Mouse (Mus musculus) embryo, embryonic 11 days (tissue): ENCODE results near the gene Col5a1.
A peak's percentile ranks its signal among the peaks of the same experiment; 100 is the strongest.

Experiments
- DNase-seq: peaks from one replicate; pipeline ENCODE4 v3.0.0-alpha.2; 2015

Gene Col5a1

DNA sequence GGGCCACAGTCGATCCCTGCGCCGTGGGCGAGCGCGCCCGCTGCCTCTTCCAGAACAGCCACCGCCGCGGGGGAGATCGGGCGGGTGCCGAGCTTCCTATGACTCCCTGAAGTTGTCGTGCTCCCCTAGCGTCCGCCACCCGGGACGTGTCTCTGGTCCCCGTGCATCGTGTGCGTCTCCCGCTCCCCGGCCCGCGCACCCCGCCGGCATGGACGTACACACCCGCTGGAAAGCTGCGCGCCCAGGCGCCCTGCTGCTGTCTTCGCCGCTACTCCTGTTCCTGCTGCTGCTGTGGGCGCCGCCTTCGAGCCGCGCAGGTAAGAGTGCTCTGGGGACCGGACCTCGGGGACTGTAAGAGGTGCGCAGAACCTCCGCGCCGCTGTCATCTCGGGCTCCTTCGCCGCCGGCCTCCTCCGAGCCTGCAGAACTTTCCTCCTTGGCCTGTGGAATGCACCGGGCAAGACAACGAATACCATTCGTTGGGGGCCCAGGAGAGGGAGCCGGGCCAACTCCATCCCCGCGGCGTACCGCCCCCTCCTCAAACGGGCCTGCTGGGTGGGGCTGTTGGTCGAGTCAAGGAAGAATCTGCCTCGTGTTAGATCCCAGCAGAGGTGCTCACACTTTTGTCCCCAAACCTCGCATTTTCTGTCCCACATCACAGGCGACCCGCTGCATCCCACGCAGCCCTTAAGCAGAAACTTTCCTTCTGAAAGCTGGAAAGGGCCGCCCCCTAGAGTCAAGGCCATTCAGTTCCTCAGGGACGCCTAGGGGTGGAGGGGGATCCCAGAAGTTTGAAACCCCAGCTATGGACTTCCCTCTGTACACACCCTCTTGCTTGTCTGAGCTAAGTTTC, 609 bp downstream of the Col5a1 start:
- DNase-seq = peak; percentile 79

- peak; percentile 11 for DNase-seq
Measured at GRCm38 (mm10) chr2:27887461-27888264, 1.4 kb downstream of the Col5a1 start.

DNA sequence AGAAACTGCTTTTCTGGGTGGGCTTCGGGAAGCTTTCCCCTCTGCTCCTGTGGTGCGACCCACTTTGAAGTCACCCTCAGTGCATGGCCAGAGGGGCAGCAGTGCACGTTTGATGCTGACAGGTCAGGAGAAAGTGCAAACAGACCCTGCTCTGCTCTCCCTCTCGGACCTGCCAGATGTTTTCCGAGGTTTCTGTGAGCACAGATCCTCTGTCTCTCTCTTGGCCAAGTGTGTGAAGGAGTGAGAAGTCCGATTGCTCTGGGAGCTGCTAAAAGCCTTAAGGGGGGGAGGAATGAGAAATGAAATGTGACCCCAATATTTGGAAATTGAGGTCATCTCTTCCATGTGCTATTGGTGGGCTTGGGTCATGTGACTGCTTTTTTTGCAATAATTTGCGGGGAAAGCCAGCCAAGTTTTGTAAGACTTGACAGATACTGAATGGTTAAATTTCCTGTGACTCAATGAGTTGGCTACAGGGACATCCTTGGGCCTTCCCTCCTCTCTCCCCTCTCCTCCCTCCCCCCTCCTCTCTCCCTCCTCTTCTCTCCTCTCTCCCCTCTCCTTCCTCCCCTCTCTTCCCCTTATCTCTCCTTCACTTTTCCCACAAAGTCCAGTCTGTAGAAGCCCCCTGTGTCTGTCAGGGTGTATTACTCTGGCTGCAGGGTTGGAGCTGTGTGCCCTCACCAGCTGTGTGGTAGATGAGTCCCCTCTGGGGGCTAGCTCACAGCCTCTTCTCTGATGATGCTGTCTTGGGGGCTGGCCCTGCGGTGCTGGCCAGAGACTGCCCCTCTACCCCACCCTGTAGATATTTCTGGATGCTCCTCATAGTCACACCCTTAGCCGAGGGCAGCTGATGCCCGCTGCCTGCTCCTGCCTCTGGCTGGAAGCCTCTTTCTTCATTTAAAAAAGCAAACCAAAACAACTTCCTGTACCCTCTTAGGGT, 2.6 kb downstream of the Col5a1 start:
- peak; percentile 58 for DNase-seq

DNA sequence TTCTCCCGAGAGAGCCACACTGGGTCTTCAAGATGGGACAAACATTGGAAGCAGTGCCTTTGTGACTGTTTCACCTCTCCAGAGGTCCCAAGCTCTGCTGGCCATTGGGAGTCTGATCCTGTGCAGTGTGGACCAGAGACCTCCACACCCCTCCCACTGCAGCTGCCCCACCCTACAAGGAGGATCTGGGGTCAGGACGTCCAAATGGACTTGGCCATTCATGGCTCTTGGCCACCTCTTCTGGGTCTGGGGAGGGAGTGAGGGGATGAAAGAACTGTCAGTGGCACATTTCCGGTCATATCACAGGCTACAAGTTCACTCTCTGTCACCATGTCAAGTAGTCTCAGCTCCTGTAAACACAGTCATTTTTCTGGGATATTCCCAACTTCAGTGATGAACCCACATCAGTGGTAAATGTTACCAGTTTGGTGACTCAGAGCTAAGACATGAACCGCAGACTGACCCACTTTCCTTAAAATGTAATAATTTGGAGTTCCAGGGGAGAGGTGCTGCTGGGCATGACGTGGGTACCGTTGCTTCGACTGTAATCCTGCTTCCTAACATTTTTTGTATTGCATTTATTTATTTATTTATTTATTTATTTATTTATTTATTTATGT, 5.8 kb downstream of the Col5a1 start:
- no peak for DNase-seq

DNA sequence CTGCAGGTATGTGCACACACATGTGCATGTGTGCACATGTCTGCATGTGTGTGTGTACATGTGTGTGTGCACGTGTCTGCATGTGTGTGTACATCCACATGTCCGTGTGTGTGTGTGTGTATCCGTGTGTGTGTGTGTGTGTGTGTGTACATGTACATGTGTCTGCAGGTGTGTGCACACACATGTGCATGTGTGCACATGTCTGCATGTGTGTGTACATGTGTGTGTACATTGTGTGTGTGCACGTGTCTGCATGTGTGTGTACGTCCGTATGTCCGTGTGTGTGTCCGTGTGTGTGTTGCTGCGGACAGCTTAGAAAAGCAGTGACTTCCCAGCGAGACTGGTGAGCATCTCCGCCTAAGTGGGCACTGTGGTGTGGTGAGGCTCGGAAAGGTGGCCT, 6.8 kb downstream of the Col5a1 start:
- no peak for DNase-seq

DNA sequence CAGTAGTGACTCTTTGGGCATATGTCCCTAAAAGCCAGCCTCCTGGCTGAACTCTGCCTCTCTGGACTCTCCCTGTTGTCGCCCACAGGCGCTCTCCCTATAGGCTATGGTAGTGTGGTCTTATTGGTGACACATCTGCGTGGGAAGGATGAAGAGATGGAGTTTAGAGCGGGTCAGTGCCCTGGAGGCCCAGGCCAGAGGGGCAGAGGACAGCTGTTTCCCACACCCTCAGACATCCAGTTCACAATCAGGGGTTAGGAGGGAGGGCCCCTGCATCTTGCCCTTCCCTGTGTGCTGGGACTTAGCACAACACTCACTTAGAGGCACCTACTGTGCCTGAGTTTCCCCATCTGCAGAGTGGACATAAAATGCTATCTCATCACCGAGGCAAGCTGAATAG, 8.8 kb downstream of the Col5a1 start:
- DNase-seq = no peak

- DNase-seq = no peak
Measured at GRCm38 (mm10) chr2:27895648-27896047, 9.4 kb downstream of the Col5a1 start.

- no peak for DNase-seq
Measured at GRCm38 (mm10) chr2:27897161-27897560, 10.9 kb downstream of the Col5a1 start.

- DNase-seq = peak; percentile 56
Measured at GRCm38 (mm10) chr2:27899894-27900293, 13.7 kb downstream of the Col5a1 start.

- no peak for DNase-seq
Measured at GRCm38 (mm10) chr2:27901076-27901475, 14.9 kb downstream of the Col5a1 start.

GRCm38 (mm10) chr2:27901525-27902245, 15.5 kb downstream of the Col5a1 start:
- peak; percentile 12 for DNase-seq

- no peak for DNase-seq
Measured at GRCm38 (mm10) chr2:27902318-27902717, 16.1 kb downstream of the Col5a1 start.

DNA sequence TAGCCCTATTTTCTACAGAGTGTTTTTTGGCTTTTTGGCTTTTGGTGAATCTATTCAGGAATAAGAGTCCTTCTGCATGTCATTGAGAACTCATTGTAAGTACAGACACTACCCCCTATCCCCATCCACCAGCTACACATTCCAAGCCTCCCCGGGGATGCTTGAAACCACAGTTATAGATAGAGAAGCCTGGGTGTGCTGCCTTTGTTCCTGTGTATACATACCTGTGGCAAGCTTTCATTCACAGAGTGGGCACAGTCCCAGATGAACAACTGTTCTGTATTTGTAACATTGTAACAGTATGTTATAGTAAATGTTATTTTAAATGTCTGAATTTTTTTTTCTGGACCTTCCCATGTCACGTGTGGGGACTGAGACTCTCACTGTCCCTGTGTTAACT, 19.2 kb downstream of the Col5a1 start:
- no peak for DNase-seq

DNA sequence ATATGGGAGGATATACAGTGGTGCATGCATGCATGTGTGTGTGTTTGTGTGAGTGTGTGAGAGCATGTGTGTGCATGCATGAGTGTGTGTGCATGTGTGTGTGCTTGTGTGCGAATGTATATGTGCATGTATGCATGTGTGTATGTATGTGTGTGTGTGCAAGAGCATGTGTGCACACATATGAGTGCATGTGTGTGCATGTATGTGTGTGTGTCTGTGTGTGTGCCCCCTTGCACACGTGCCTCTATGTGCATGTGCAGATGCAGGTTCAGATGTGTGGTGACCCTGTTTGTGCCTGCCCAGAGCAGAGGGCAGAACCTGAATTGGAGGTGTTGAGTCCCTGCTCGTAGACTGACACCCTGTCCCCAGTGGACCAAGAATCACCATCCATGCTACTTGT, 24.3 kb downstream of the Col5a1 start:
- no peak for DNase-seq

DNA sequence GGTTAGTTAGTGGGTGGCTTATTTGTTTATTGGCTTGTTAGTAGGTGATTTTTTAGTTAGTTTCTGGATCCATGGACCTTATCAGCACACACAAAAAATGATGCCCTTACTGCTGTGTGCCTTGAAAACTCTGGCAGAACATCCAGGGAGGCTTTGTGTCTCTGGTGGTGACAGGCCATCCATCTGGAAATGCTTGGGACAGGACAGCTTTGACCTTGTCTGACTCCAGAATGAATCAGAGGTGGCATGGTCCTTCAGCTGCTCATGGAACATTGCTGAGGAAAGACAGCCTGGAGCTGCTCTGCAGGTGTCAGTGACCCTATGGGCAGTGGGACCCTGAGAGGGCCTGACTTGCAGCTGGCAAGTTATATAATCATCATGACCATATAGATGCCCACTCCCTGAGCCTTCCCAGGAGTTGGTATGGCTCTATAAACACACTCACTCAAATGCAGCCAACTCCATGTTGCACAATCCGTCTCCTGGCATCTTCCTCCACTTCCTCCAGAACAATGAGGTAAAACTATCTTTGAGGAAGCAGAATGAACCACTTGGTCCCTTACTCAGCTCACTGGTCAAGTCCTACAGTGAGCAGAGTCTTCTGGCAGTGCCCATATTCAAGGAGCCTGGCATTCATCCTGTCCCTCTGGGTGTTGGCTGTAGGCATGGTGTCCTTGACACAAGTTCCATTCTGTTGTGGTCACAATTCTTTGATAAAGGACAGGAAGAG, 26.5 kb downstream of the Col5a1 start:
- DNase-seq = no peak

DNA sequence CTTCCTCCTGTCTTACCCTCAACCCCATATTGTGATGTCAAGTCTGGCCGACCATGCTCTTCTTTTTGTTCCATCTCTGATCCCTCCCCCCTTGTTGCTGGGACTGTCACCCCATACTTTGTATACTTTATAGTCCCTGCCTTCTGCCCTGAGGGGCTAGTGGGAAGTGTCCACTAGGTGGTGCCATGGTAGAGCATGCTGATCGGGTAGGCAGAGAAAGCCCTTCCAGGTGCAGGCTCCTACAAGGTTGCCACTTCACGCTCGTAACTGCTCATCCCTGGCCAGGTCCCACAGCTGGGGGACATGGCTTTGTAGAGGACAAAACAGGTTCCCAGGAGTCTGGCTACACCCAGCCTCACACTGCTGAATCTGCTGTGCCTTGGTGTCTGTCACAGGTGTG, 29.5 kb downstream of the Col5a1 start:
- DNase-seq = peak; percentile 25

- no peak for DNase-seq
Measured at GRCm38 (mm10) chr2:27916316-27916715, 30.1 kb downstream of the Col5a1 start.

GRCm38 (mm10) chr2:27917177-27917576, 31.0 kb downstream of the Col5a1 start:
- DNase-seq = no peak

GRCm38 (mm10) chr2:27918106-27918505, 31.9 kb downstream of the Col5a1 start:
- DNase-seq = no peak

- no peak for DNase-seq
Measured at GRCm38 (mm10) chr2:27919309-27919850, 33.2 kb downstream of the Col5a1 start.

DNA sequence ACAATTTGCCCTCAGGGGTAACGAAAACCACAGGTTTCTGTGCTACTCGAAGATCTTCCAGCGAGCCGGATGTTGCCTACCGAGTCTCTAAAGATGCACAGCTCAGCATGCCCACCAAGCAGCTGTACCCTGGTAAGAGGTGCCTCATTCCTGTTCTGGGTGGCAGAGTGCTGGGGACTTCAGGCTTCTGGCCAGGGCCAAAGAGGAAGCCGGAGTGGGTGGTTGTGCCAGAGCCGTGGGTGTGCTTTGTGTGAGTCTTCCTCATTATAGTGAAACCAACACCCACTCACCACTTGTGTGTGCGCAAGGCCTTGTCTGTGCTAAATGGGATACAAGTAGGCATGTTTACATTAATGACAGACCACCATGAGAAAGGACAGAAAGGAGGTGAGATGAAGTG, 35.8 kb downstream of the Col5a1 start:
- DNase-seq = no peak
